Mouse (Mus musculus): ENCODE measurements around the gene Lrrc49. TPM values are rescaled to one million over a fixed set of nuclear protein-coding genes. Genes with fewer than 3 reads are reported as not detected.

The Lrrc49 gene
- total RNA-seq, 2 experiments from 2014 or later, result 54.7 to 59.3 TPM

GRCm38 (mm10) chr9:60543422-60544015 lies 144.4 kb downstream of the Lrrc49 start:
- no peak for TF ChIP-seq CTCF (conservative IDR thresholded peaks at IDR 0.05)
- H3K4me3 ChIP-seq, result no peak overlapping the region
- no peak overlapping the region for H3K27ac ChIP-seq
- no peak for DNase-seq (ENCODE audit: low spot score in 2 of 2)

GRCm38 (mm10) chr9:60530310-60530709 lies 157.6 kb downstream of the Lrrc49 start:
- no peak for TF ChIP-seq CTCF (conservative IDR thresholded peaks at IDR 0.05)
- DNase-seq (ENCODE audit: low spot score in 2 of 2), result no peak
- H3K27ac ChIP-seq, result no peak overlapping the region
- H3K4me3 ChIP-seq, result no peak overlapping the region

GRCm38 (mm10) chr9:60529348-60530243 lies 158.4 kb downstream of the Lrrc49 start:
- no peak overlapping the region for H3K4me3 ChIP-seq
- no peak overlapping the region for H3K27ac ChIP-seq
- DNase-seq (ENCODE audit: low spot score in 2 of 2), result no peak
- TF ChIP-seq CTCF (conservative IDR thresholded peaks at IDR 0.05), result no peak

- no peak for DNase-seq (ENCODE audit: low spot score in 2 of 2)
- Histone ChIP-seq H3K27ac (no peak overlapping the region), H3K4me3 (no peak overlapping the region)
- no peak for TF ChIP-seq CTCF (conservative IDR thresholded peaks at IDR 0.05)
These were observed 159.7 kb downstream of the Lrrc49 start for GRCm38 (mm10) chr9:60528269-60528668.

GRCm38 (mm10) chr9:60527836-60528235 lies 160.1 kb downstream of the Lrrc49 start:
- no peak for DNase-seq (ENCODE audit: low spot score in 2 of 2)
- no peak for TF ChIP-seq CTCF (conservative IDR thresholded peaks at IDR 0.05)
- Histone ChIP-seq H3K4me3 (no peak overlapping the region), H3K27ac (no peak overlapping the region)

GRCm38 (mm10) chr9:60527051-60527450 lies 160.9 kb downstream of the Lrrc49 start:
- no peak for TF ChIP-seq CTCF (conservative IDR thresholded peaks at IDR 0.05)
- Histone ChIP-seq H3K27ac (no peak overlapping the region), H3K4me3 (no peak overlapping the region)
- no peak for DNase-seq (ENCODE audit: low spot score in 2 of 2)

GRCm38 (mm10) chr9:60526195-60526594 lies 161.8 kb downstream of the Lrrc49 start:
- DNase-seq (ENCODE audit: low spot score in 2 of 2), result no peak
- Histone ChIP-seq H3K4me3 (no peak overlapping the region), H3K27ac (no peak overlapping the region)
- TF ChIP-seq CTCF (conservative IDR thresholded peaks at IDR 0.05), result no peak

- peak; percentile 83 for TF ChIP-seq CTCF (conservative IDR thresholded peaks at IDR 0.05)
- no peak within 1 kb of the TSS for H3K27ac ChIP-seq
- H3K4me3 ChIP-seq, result peak within 1 kb of the TSS; percentile 48
- DNase-seq (ENCODE audit: low spot score in 2 of 2), result peak in 1 of 2 experiments; percentile 17
These were observed 166.1 kb downstream of the Lrrc49 start, which contains the start of gene Thsd4 for GRCm38 (mm10) chr9:60521806-60522264. Gene Thsd4 (minus strand): TSS chr9:60522046.

GRCm38 (mm10) chr9:60521143-60521542 lies 166.8 kb downstream of the Lrrc49 start:
- Histone ChIP-seq H3K4me3 (peak overlapping the region; percentile 48; the same call in 1 of the 2 replicates), H3K27ac (no peak overlapping the region)
- DNase-seq (ENCODE audit: low spot score in 2 of 2), result no peak
- TF ChIP-seq CTCF (conservative IDR thresholded peaks at IDR 0.05), result no peak

- DNase-seq (ENCODE audit: low spot score in 2 of 2), result no peak
- Histone ChIP-seq H3K4me3 (no peak overlapping the region), H3K27ac (no peak overlapping the region)
- no peak for TF ChIP-seq CTCF (conservative IDR thresholded peaks at IDR 0.05)
These were observed 168.4 kb downstream of the Lrrc49 start for GRCm38 (mm10) chr9:60519601-60520000.

Other genes starting within 250 kb of the Lrrc49 start
- 10 to 100 TPM; 18.9 to 20.9 TPM for gene Thsd4, start 166.1 kb downstream of the Lrrc49 start, total RNA-seq (2021)
- 10 to 100 TPM; 37.9 to 39.2 TPM for gene Larp6, start 24.8 kb upstream of the Lrrc49 start, total RNA-seq (2021)
- 1 to 10 TPM; 6.8 to 6.9 TPM for gene Uaca, start 106.4 kb upstream of the Lrrc49 start, total RNA-seq (2021)